Mouse (Mus musculus) C2C12 (cell line): ENCODE results near the gene Ap2s1. TPM values are rescaled to one million over a fixed set of nuclear protein-coding genes. Genes with fewer than 3 reads are reported as not detected.
A peak's percentile ranks its signal among the peaks of the same experiment; 100 is the strongest.

ENCODE experiments used
- H3K27me3 ChIP-seq: one replicate; pipeline ENCODE4 v1.6.1; 2011; ENCODE audit not compliant: control insufficient read depth, insufficient read depth, insufficient read length
- H3K36me3 ChIP-seq: one replicate; pipeline ENCODE4 v1.6.1; 2011; ENCODE audit not compliant: control insufficient read depth, insufficient read depth
- H3K4me3 ChIP-seq: one replicate; pipeline ENCODE4 v1.5.1; 2011; ENCODE audit warnings: mild to moderate bottlenecking, control low read depth; ENCODE audit not compliant: poor library complexity, insufficient read depth, severe bottlenecking
- H3K79me2 ChIP-seq: one replicate; pipeline ENCODE4 v1.6.1; 2011; ENCODE audit not compliant: control insufficient read depth, insufficient read depth
- H3K79me3 ChIP-seq: one replicate; pipeline ENCODE4 v1.6.1; 2011; ENCODE audit warnings: low read depth, control low read depth
- H3ac ChIP-seq: one replicate; pipeline ENCODE3; 2011; ENCODE audit warnings: low read depth; ENCODE audit not compliant: control insufficient read depth, insufficient read length
- CEBPB ChIP-seq: IDR thresholded peaks from one replicate; pipeline ENCODE4 v1.6.1; 2011; ENCODE audit warnings: low read depth, mild to moderate bottlenecking, control low read depth, moderate library complexity
- CTCF ChIP-seq: IDR thresholded peaks from one replicate; pipeline ENCODE4 v1.5.1; 2011; ENCODE audit not compliant: control insufficient read depth, insufficient read depth, insufficient read length
- FOSL1 ChIP-seq: IDR thresholded peaks from one replicate; pipeline ENCODE4 v1.8.0; 2011; ENCODE audit warnings: mild to moderate bottlenecking, low read length; ENCODE audit not compliant: poor library complexity, insufficient read depth, severe bottlenecking
- MAX ChIP-seq: IDR thresholded peaks from one replicate; pipeline ENCODE4 v1.6.1; 2011; ENCODE audit warnings: mild to moderate bottlenecking, control low read depth
- MYOD1 ChIP-seq: IDR thresholded peaks from one replicate; pipeline ENCODE4 v1.6.1; 2011; ENCODE audit warnings: low read depth; ENCODE audit not compliant: control insufficient read depth, insufficient read length
- MYOG ChIP-seq: IDR thresholded peaks from one replicate; pipeline ENCODE4 v1.6.1; 2011; ENCODE audit not compliant: control insufficient read depth, insufficient read length; ENCODE audit errors: extremely low read depth
- USF1 ChIP-seq: IDR thresholded peaks from one replicate; pipeline ENCODE4 v1.6.1; 2011; ENCODE audit warnings: low read depth, mild to moderate bottlenecking, control low read depth, moderate library complexity
- polyA plus RNA-seq: library from polyadenylated mRNA; unstranded; fragments of >200 nt; fragmentation: generic; extraction: Trizol; gene quantifications from one replicate; pipeline ENCODE4 v1.2.1, GENCODE M21; 2012; ENCODE audit warnings: missing spikeins

The Ap2s1 gene
- polyA plus RNA-seq, 1 experiment = 301 TPM

GRCm38 (mm10) chr7:16783758-16784415, 45.7 kb downstream of the Ap2s1 start:
- Histone ChIP-seq H3K27me3 (no peaks in the 10 kb centered on the region), H3K79me3 (peaks cover 15% of the 10 kb centered on the region), H3K79me2 (peaks cover 41% of the 10 kb centered on the region), H3ac (peak overlapping the region; percentile 62), H3K4me3 (peak overlapping the region; percentile 49), H3K36me3 (peaks cover 8% of the 10 kb centered on the region)
- TF ChIP-seq USF1 = no peak
- no peak for TF ChIP-seq CTCF
- TF ChIP-seq MYOG = no peak
- TF ChIP-seq FOSL1 = no peak
- no peak for TF ChIP-seq CEBPB
- no peak for TF ChIP-seq MYOD1
- TF ChIP-seq MAX = no peak

- Histone ChIP-seq H3K79me2 (peaks cover 41% of the 10 kb centered on the region), H3K36me3 (peaks cover 8% of the 10 kb centered on the region), H3K4me3 (no peak overlapping the region), H3K27me3 (no peaks in the 10 kb centered on the region), H3ac (no peak overlapping the region), H3K79me3 (peaks cover 15% of the 10 kb centered on the region)
- TF ChIP-seq FOSL1 = no peak
- TF ChIP-seq MAX = no peak
- TF ChIP-seq USF1 = no peak
- no peak for TF ChIP-seq MYOG
- TF ChIP-seq CTCF = no peak
Observed at GRCm38 (mm10) chr7:16784498-16784976, 46.3 kb downstream of the Ap2s1 start.

- no peak overlapping the region for H3ac ChIP-seq
- no peak overlapping the region for H3K4me3 ChIP-seq
- no peak for TF ChIP-seq CEBPB
- TF ChIP-seq MAX = no peak
- no peak for TF ChIP-seq MYOD1
- no peak for TF ChIP-seq MYOG
- no peak for TF ChIP-seq FOSL1
- no peak for TF ChIP-seq USF1
- no peak for TF ChIP-seq CTCF
- peaks cover 8% of the 10 kb centered on the region for H3K36me3 ChIP-seq
- peaks cover 15% of the 10 kb centered on the region for H3K79me3 ChIP-seq
- H3K79me2 ChIP-seq = peaks cover 41% of the 10 kb centered on the region
- no peaks in the 10 kb centered on the region for H3K27me3 ChIP-seq
Observed at GRCm38 (mm10) chr7:16785541-16786083, 47.4 kb downstream of the Ap2s1 start.

GRCm38 (mm10) chr7:16792316-16792715, 54.1 kb downstream of the Ap2s1 start:
- Histone ChIP-seq H3K4me3 (no peak overlapping the region), H3ac (no peak overlapping the region), H3K79me2 (no peaks in the 10 kb centered on the region), H3K27me3 (no peaks in the 10 kb centered on the region), H3K36me3 (peaks cover 13% of the 10 kb centered on the region), H3K79me3 (no peaks in the 10 kb centered on the region)
- TF ChIP-seq MAX = no peak
- TF ChIP-seq CTCF = no peak
- no peak for TF ChIP-seq MYOD1
- no peak for TF ChIP-seq USF1
- no peak for TF ChIP-seq FOSL1
- no peak for TF ChIP-seq MYOG
- no peak for TF ChIP-seq CEBPB

- H3K79me3 ChIP-seq = no peaks in the 10 kb centered on the region
- H3K4me3 ChIP-seq = no peak overlapping the region
- no peaks in the 10 kb centered on the region for H3K79me2 ChIP-seq
- no peaks in the 10 kb centered on the region for H3K27me3 ChIP-seq
- TF ChIP-seq MYOG (no peak), CTCF (no peak), USF1 (no peak), CEBPB (no peak), MAX (no peak), MYOD1 (no peak), FOSL1 (no peak)
- H3ac ChIP-seq = no peak overlapping the region
- H3K36me3 ChIP-seq = peaks cover 18% of the 10 kb centered on the region
Observed at GRCm38 (mm10) chr7:16793010-16793725, 55.0 kb downstream of the Ap2s1 start.
